ENCODE assay signal across 8 mouse cellular contexts in genomic region chr13:64275754-64276127, GRCm38 (mm10). TPM values are rescaled to one million over a fixed set of nuclear protein-coding genes. Genes with fewer than 3 reads are reported as not detected.
DNase-seq lines count a peak whose midpoint lies in the region; ATAC-seq and TF ChIP-seq lines count a peak whose summit lies in the region.

No protein-coding gene starts in this region.

- H3K27ac ChIP-seq in kidney, embryonic 15.5 days, result no peak overlapping the region
- H3K27ac ChIP-seq in embryonic facial prominence, embryonic 11.5 days (replicated peaks; ENCODE audit: low read depth, low read length), result no peak overlapping the region
- H3K27ac ChIP-seq in intestine, embryonic 15.5 days, result no peak overlapping the region

- no peak for TF ChIP-seq POLR2A in myocyte (IDR thresholded peaks at IDR 0.05; ENCODE audit: insufficient read length, low read depth)

- H3K9me3 ChIP-seq in kidney, embryonic 15.5 days (replicated peaks), result no peaks in the 10 kb centered on the region
- no peaks in the 10 kb centered on the region for H3K9me3 ChIP-seq in embryonic facial prominence, embryonic 11.5 days (replicated peaks; ENCODE audit: control insufficient read depth, low read length)
- H3K9me3 ChIP-seq in intestine, embryonic 15.5 days, result no peaks in the 10 kb centered on the region

- H3K27me3 ChIP-seq in kidney, embryonic 15.5 days, result peaks cover 3% of the 10 kb centered on the region; the same call in 1 of the 2 replicates
- no peaks in the 10 kb centered on the region for H3K27me3 ChIP-seq in embryonic facial prominence, embryonic 11.5 days (ENCODE audit: control insufficient read depth, insufficient read depth, low read length)
- no peaks in the 10 kb centered on the region for H3K27me3 ChIP-seq in intestine, embryonic 15.5 days (replicated peaks)
- no peaks in the 10 kb centered on the region for H3K27me3 ChIP-seq in myocyte (ENCODE audit: control insufficient read depth, insufficient read depth, insufficient read length)

- peak overlapping the region; percentile 74 for H3K4me3 ChIP-seq in kidney, embryonic 15.5 days (replicated peaks)
- peak overlapping the region; percentile 80 for H3K4me3 ChIP-seq in embryonic facial prominence, embryonic 11.5 days (ENCODE audit: low read depth, low read length)
- H3K4me3 ChIP-seq in intestine, embryonic 15.5 days (replicated peaks), result peak overlapping the region; percentile 84
- peak overlapping the region; percentile 41 for H3K4me3 ChIP-seq in myocyte

- ATAC-seq in kidney, embryonic 15.5 days (replicated peaks; ENCODE audit: low FRiP score), result 0 out of 2 replicates have a peak, but pooled peaks have one; percentile 7
- 0 out of 2 replicates have a peak, but pooled peaks have one; percentile 7 for ATAC-seq in embryonic facial prominence, embryonic 11.5 days (replicated peaks; ENCODE audit: insufficient number of reproducible peaks, low FRiP score, low TSS enrichment, low read depth)
- peak; percentile 10; the same call in 1 of the 2 replicates for ATAC-seq in intestine, embryonic 15.5 days
- no peak for ATAC-seq in cerebellum, adult (ENCODE audit: insufficient number of reproducible peaks, low FRiP score, low TSS enrichment)

- H3K79me2 ChIP-seq in myocyte (ENCODE audit: control insufficient read depth, insufficient read depth), result peaks cover 3% of the 10 kb centered on the region

- 0 out of 2 replicates have a peak overlapping the region, but pooled peaks have one; percentile 12 for H3K9ac ChIP-seq in kidney, embryonic 15.5 days
- peak overlapping the region; percentile 53 for H3K9ac ChIP-seq in embryonic facial prominence, embryonic 11.5 days (replicated peaks; ENCODE audit: low read length)
- H3K9ac ChIP-seq in intestine, embryonic 15.5 days, result no peak overlapping the region

- H3K36me3 ChIP-seq in kidney, embryonic 15.5 days, result no peaks in the 10 kb centered on the region
- no peaks in the 10 kb centered on the region for H3K36me3 ChIP-seq in embryonic facial prominence, embryonic 11.5 days (replicated peaks; ENCODE audit: control insufficient read depth, insufficient read depth, low read depth, low read length)
- no peaks in the 10 kb centered on the region for H3K36me3 ChIP-seq in intestine, embryonic 15.5 days
- no peaks in the 10 kb centered on the region for H3K36me3 ChIP-seq in myocyte (ENCODE audit: control insufficient read depth, insufficient read depth)

- peak overlapping the region; percentile 100 for H3K4me2 ChIP-seq in kidney, embryonic 15.5 days
- H3K4me2 ChIP-seq in embryonic facial prominence, embryonic 11.5 days (ENCODE audit: low read depth, low read length), result peak overlapping the region; percentile 96
- H3K4me2 ChIP-seq in intestine, embryonic 15.5 days (replicated peaks), result peak overlapping the region; percentile 99
- peak overlapping the region; percentile 85 for H3K4me2 ChIP-seq in myocyte (ENCODE audit: low read depth)

- no peak for DNase-seq in kidney, postnatal 25 days
- DNase-seq in embryonic facial prominence, embryonic 11.5 days (ENCODE audit: low spot score), result no peak
- no peak for DNase-seq in spleen, postnatal 10 days (ENCODE audit: low spot score in 2 of 2)
- no peak for DNase-seq in cerebellum, adult 18-20 months

- peaks cover 19% of the 10 kb centered on the region for H3K4me1 ChIP-seq in kidney, embryonic 15.5 days
- H3K4me1 ChIP-seq in embryonic facial prominence, embryonic 11.5 days (ENCODE audit: control insufficient read depth, insufficient read depth, low read length), result no peaks in the 10 kb centered on the region
- H3K4me1 ChIP-seq in intestine, embryonic 15.5 days (replicated peaks), result no peaks in the 10 kb centered on the region; the same call in 1 of the 2 replicates

- WGBS in kidney, embryonic 15.5 days, result 13% methylated on average over 9 of the region's 9 CpGs
- WGBS in embryonic facial prominence, embryonic 11.5 days, result 13% methylated on average over 9 of the region's 9 CpGs
- 16% methylated on average over 9 of the region's 9 CpGs for whole genome bisulfite sequencing in intestine, embryonic 15.5 days

- H3ac ChIP-seq in myocyte (ENCODE audit: control insufficient read depth, insufficient read length), result no peak overlapping the region

TF ChIP-seq in myocyte, 11 proteins besides CTCF, POLR2A, EP300 and RAD21:
- TF ChIP-seq MAX (IDR thresholded peaks at IDR 0.05; ENCODE audit: low read depth), result no peak
- no peak for TF ChIP-seq USF1 (IDR thresholded peaks at IDR 0.05; ENCODE audit: low read depth)
TF ChIP-seq in myocyte: peak in this region for 0.

RNA-seq across cellular contexts. Expression of gene Cdc14b, which starts 0.7 kb away (rescaled TPM):
- polyA plus RNA-seq in kidney, embryonic 15.5 days (2015; fragmentation: Nextera tagmentation; extraction: Ambion mirVana), result 14.8 and 17.5 TPM in 2 replicates
- 29.5 and 33.6 TPM in 2 replicates for polyA plus RNA-seq in embryonic facial prominence, embryonic 11.5 days (2014; fragmentation: Nextera tagmentation; extraction: Ambion mirVana)
- 17.5 and 19.7 TPM in 2 replicates for polyA plus RNA-seq in intestine, embryonic 15.5 days (2015; fragmentation: Nextera tagmentation; extraction: Ambion mirVana)
- polyA plus RNA-seq in myocyte (2012; fragmentation: generic; extraction: Trizol), result 4.4 TPM

RNA-seq across cellular contexts. Expression of gene Aaed1, which starts 36.8 kb away (rescaled TPM):
- 56.5 and 58.1 TPM in 2 replicates for polyA plus RNA-seq in kidney, embryonic 15.5 days (2015; fragmentation: Nextera tagmentation; extraction: Ambion mirVana)
- 29.3 and 30.9 TPM in 2 replicates for polyA plus RNA-seq in embryonic facial prominence, embryonic 11.5 days (2014; fragmentation: Nextera tagmentation; extraction: Ambion mirVana)
- 41.3 and 42.4 TPM in 2 replicates for polyA plus RNA-seq in intestine, embryonic 15.5 days (2015; fragmentation: Nextera tagmentation; extraction: Ambion mirVana)
- 12.1 TPM for polyA plus RNA-seq in myocyte (2012; fragmentation: generic; extraction: Trizol)
